Mouse (Mus musculus): ENCODE data around the gene Chrm3.

Chrm3 gene

DNA sequence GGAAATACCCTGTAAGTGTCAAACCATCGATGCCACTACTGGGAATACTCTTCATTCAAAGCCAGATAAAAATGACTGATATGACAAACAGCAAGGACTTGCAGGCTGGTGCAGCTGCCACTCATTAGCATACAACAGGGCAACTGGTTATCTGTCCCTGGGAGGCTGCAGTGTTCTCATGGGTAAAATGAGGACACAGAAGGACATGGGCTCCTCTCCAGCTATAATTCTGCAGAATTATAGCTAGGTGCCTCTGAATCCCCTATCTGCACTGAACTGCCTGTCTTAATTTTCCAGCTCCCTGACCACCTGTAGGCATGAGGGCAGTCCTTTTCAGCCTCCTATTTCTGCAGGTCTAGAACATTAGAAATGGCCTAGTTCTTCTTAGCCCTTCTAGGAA, 463.4 kb downstream of the Chrm3 start:
- no peak for DNase-seq (ENCODE audit: low spot score in 2 of 2)

DNA sequence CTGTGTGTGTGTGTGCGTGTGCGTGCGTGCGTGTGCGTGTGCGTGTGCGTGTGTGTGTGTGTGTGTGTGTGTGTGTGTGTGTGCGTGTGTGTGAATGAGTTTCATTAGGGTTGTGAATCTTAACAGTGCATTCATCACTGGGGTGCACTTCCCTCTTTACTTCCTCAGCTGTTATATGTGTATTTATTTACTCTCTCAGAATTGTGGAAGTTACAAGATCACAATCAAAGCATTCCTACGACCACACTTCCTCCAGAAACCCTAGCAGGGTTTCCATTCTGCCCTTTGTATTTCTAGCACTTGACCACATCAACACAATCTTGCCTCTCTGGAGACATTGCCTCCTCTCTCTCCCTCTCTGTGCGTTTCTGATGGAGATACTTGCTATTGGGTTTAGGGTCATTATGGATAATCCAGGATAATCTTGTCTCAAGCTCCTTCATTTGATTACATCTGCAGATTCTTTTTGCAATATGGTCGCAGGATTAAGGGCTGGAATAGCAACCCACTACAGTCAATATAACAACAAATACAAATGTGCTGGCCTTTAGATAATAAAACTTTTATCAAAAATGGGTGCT, 465.5 kb downstream of the Chrm3 start:
- no peak for DNase-seq (ENCODE audit: low spot score in 2 of 2)

DNA sequence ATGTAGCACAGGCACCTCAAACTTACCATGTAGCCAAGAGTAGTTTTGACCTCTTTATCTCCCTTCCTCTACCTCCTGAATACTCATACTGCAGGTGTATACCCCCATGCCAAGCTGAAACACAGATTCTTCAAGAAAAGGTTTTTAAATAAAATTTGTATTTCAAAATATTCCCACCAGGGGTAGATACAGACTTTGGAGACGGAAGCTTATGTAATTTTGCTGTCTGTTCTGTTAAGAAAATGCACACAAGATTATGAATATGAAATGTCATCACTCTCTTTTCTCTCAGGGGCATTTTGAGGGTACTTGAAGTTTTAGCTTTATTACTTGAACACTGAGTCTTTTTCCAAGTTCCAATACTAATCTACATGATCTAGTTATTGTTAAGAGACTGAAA, 469.6 kb downstream of the Chrm3 start:
- DNase-seq (ENCODE audit: low spot score in 2 of 2): no peak

DNA sequence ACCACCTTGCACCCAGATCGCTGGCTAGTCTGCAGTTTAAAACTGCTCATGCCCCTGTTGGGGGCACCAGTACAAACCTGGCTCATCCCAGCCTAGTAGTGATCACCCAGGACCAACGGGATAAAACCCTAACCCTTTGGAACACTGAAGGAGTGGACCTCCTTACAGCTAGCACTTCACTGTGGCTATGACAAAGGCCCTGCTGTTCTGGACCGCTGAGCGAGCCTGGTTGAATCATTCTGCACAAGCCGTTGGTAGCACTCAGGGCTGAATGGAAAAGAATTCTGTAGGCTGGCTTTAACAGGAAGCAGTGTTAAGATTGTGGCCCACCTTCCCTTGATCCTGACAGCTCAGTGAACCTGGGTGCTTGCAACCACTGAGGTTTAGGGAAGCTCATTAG, 470.2 kb downstream of the Chrm3 start:
- DNase-seq (ENCODE audit: low spot score in 2 of 2): no peak

DNA sequence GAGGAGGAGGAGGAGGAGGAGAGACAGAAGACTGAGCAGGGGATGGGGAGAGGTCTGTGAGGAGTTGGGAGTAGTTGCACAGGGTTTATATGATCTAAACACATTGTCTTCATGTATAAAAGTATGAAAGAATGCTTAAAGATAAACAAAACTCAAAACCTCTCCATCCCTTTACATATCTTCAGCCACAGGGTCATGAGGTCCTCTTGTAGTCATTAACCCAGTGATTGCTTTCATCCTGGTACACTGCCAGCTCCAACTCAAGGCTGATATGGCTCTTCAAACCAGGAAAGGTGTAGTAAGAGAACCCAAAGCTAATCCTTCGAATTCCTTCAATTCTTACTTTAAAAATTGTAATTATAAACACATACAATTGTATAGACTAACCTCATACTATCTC, 470.7 kb downstream of the Chrm3 start:
- no peak for DNase-seq (ENCODE audit: low spot score in 2 of 2)

DNA sequence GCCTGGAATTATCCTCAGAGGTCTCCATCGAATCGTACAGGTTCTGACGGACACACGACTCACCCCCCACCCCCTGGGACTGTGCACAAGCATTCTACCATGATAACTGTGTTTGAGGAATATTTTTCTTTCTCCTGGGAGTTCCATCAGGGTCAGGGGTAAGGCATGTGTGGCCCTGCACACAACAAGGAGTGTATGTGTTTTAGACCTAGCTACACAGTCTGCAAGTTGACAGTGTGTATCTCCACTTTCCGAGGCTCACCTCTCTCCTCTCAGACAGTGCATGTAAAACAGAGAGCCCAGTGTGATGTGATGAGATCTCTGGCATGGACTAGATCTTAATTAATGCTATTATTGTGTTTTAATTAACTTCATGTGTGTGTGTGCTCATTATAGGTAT, 472.4 kb downstream of the Chrm3 start:
- no peak for DNase-seq (ENCODE audit: low spot score in 2 of 2)

DNA sequence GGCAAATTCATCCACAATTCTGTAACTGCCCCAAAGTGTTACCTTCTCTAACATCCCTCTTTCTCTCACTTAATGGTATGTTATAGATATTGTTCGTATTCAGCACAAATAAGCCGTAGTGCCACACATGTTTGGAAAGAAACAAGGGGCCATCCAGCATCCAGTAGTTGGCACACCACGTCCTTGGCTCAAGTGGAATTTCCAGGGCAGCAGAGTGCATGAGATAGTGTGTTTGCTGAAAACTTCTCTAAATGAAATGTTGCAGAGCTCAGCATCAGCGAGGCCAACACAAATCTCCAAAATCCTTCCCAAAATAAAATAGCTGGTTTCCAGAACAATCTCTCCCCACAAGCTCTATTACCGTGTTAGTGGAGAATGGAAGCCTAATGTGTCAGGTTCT, 473.4 kb downstream of the Chrm3 start:
- no peak for DNase-seq (ENCODE audit: low spot score in 2 of 2)

DNA sequence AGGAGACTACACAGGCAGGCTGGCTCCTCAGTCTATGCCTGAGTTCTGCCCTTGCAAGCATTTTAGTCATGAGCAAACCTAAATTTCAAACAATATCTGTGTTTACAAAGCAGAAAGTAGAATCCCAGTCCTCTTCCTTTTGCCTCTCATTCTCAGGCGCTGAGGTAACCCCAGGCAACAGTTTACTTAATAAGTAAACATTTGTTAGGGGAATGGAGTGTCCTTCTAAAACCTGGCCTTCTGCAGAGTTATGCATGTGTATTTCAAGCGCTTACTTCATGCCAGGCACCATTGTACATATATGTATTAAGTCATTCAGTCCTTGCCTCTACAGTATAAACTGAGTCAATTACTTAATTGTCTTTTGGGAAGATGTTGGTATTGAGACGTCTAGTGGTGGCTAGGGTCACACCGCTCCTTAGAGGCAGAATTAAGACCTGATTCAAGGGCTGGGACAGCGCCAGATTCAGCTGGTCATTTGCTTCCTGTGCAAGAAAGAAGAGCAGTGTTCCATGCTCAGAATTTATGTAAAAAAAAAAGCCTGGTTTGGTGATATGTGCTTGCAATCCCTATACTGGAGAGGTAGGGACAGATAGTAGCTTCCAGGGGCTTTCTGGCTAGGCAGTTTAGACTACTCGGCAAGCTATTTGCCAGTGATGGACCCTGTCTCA, 474.0 kb downstream of the Chrm3 start:
- no peak for DNase-seq (ENCODE audit: low spot score in 2 of 2)

DNA sequence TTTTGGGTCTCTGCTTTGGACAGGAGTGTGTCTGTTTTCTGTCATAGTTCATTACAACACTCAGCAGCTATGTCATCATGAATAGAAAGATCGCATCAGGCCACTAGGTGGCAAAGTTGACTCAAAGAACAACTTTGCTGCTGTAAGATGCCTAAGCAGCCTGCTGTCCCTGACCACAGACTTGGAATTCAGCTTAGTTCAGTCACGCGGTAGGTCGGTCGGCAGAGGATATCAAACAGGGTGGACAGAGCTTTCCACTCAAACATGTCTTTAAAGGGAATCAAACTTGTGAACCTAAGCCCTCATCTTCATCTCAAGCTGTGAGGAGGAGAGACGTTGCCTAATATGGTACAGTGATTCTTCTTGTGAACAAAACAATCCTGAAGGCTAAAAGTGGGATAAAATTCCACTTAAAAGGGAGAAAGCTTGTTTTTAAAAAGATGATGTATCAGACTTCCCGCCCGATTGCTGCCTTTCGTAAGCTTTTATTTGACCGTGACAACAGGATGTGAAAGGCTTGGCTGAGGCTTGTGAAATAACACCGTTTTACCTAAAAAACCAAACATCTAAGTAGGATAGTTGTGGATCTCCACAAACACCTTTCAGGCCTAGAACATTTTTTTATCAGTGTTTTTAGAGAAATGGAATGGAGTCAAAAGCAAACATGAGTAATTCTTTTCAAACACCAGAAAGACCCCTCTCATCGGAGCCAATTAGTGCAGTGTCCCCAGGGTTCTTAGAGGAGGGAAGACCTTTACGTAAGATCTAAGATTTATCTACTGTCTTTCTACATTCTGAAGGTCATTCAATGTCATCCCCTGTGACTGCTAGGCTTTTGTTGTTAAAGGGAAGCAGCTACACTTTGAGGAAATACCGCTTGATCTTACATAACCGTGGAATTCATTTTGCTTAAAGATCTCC, 478.0 kb downstream of the Chrm3 start:
- peak; percentile 25 to 85 for DNase-seq (ENCODE audit: low spot score in 2 of 2)

DNA sequence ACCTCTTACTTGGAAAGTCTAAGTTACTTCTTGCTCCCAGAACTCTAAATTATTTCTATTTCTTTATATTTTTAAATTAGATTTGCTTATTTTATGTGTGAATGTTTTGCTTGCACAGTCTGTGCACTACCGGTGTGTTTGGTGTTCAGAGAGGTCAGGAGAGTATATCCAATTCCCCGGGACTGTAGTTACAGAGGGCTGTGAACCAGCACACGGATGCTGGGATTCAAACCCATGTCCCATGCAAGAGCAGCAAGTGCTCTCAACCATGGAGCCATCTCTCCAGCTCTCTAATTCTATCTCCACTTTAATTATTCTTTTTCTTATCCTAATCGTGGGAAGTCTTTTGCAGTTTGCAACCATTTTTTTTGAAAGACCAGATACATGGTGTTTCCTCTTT, 478.7 kb downstream of the Chrm3 start:
- no peak for DNase-seq (ENCODE audit: low spot score in 2 of 2)

DNA sequence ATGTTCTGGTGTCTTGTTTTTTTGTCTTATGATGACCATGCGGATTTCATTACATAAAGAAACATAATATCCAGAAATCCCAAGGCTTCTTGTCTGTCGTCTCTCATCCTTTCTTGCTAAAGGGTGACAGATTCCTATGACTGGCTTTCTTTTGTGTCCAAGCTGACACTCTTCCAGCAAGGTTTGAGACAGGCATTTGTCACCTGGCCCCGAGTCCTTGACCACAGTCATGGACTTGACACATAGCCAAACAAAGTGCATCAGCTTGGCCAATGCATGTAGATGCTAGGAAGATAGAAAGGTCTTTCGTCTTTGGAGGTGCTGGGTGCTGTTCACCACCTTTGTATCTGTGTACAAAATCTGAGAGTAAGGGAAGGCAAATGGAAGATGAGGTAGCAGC, 480.2 kb downstream of the Chrm3 start:
- no peak for DNase-seq (ENCODE audit: low spot score in 2 of 2)

DNA sequence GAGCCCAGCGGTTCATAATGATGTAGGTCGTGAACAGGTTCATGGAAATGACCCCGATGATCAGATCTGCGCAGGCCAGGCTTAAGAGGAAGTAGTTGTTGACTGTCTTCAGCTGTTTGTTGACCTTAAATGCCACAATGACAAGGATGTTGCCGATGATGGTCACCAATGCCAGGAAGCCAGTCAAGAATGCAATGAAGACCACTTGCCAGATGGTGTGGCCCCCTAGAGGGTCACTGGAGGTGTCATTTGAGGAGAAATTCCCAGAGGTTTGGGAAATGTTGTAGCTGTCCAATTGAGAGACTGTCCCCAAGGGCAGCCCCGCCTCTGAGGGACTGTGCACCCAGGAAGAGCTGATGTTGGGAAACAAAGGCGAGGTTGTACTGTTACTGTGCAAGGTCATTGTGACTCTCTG, 482.0 kb downstream of the Chrm3 start:
- no peak for DNase-seq (ENCODE audit: low spot score in 2 of 2)

DNA sequence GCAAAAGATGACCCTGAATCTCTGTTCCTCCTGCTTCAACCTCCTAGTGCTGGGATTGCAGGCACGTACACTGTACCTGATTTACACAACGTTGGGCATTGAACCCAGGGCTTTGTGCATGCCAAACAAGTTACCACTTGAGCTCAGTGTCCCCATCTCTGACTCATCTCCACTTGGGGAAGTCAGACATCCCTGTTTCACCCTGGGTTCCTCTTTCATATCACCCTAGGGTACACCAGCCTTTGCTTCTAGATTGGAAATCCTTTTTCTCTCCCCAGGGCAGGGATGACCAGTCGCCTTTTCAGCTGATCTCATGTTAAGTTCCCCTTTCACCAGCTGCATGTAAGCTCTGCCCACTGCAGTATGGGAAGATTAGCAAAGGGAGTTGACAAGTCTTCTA, 487.3 kb downstream of the Chrm3 start:
- DNase-seq (ENCODE audit: low spot score in 2 of 2): no peak

DNA sequence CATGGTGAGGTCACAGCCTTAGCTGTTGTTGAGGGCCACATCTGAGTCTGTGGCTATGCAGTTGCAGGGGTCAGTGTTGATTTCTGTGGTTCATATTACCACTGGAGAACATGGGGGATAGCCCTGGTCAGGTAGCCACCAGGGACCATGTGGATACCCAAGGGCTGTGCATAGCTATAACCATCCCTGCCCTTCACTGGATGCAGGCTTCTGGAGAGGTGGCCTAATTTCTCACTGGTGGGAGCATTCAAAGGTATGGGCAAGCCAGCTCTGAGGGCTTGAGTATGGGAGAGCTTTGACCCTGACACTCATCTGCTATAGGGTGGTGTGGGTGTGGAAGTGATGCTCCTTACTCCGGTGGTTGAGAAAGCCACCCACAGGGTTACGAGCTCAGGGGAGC, 494.5 kb downstream of the Chrm3 start:
- DNase-seq (ENCODE audit: low spot score in 2 of 2): no peak

DNA sequence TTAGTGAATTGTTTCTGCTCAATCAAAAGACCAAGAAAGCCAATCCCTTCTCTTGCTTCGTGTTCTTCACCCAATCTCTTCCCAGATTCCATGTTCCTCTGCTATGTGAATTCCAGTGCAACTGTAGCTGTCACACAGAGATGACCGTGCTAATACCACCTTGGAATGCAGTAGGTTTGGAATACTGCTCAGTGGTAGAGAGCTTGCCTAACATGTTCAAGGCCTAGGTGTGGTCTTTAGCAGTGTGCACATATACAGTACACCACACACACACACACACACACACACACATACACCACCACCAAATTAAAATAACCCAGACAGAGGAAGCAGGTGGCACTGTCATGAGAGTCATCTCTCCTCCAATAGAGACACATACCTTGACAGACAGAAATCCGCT, 513.1 kb downstream of the Chrm3 start:
- DNase-seq (ENCODE audit: low spot score in 2 of 2): no peak

DNA sequence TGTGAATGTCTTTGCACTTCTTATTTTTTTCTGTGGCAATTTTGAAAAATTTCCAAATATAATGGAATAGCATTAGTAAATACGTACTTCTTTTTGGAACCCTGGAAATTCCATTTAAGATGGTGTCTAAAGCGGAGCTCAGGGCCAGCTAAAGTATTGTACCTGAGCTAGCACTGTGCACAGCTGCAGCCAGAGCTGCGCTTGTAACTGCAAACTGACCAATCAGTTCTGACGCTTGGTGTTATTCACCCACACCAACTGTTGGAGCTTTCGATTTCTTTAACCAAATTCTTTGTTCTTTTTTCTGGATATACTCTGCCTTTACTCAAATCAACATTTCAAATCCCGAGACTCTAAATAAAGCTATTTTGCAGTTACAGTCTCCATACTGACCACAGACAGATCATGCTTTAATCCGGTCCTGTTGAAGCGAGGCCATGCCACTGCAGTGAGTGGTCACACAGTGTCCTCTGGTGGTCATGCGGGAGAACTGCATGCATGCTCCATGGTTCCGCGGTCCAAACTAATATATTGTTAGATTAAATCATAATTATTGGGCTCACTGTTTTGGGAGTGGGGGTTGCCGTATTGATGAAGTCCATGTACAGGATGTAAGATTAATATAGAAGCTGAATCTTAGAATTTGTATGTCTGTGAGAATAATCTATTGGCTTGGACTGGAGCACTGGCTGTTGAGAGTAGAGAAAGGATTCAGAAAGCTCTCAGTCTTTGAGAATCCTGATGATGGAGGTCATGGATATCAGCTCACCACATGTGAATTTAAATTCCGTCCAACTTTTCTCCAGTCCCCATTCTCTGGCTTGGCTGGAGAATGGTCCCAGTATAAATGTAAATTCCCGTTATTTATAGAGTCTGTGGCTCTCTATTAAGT, 513.9 kb downstream of the Chrm3 start:
- peak in 1 of 2 experiments; percentile 67 for DNase-seq (ENCODE audit: low spot score in 2 of 2)

DNA sequence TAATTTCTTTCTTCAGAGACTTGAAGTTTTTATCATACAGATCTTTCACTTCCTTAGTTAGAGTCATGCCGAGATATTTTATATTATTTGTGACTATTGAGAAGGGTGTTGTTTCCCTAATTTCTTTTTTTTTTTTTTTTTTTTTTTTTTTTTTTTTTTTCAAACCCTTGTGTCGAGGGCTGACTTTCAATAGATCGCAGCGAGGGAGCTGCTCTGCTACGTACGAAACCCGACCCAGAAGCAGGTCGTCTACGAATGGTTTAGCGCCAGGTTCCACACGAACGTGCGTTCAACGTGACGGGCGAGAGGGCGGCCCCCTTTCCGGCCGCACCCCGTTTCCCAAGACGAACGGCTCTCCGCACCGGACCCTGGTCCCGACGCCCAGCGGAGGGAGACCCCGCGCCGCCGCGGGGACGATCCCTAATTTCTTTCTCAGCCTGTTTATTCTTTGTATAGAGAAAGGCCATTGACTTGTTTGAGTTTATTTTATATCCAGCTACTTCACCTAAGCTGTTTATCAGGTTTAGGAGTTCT, 526.4 kb downstream of the Chrm3 start:
- peak in 1 of 2 experiments; percentile 46 for DNase-seq (ENCODE audit: low spot score in 2 of 2)

DNA sequence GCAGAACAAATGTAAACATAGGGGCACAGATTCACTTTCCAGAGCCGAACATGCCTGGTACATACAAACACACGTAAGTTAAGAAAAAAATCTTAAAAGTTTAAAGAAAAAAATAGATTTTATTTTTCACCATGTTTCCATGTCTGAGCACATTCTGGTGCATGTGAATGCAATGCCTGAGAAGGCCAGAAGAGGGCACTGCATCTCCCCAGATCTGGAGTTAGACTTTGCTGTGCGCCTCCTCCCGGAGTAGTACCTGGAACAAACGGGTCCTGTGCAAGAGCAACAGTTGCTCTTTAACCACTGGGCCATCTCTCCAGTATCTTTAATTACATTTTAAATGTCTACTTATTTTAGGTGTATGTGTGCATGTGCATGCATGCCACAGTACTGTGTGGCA, 534.4 kb downstream of the Chrm3 start:
- DNase-seq (ENCODE audit: low spot score in 2 of 2): peak in 1 of 2 experiments; percentile 8
